Mouse (Mus musculus) urinary bladder, postnatal 4 days (tissue): ENCODE data around the gene Wars.

Experiments
- DNase-seq, 2 experiments: peaks; one replicate each; pipeline ENCODE4 v3.0.0; 2021 to 2022; ENCODE audit warnings: low spot score in 2 of 2

Gene Wars

GRCm38 (mm10) chr12:108893715-108894431 lies at the start of gene Wars:
TSS of gene Wars (minus strand) at chr12:108894174.
- peak; percentile 95 to 96 for DNase-seq

GRCm38 (mm10) chr12:108942203-108942923 lies 48.4 kb upstream of the Wars start:
- DNase-seq, result no peak

DNA sequence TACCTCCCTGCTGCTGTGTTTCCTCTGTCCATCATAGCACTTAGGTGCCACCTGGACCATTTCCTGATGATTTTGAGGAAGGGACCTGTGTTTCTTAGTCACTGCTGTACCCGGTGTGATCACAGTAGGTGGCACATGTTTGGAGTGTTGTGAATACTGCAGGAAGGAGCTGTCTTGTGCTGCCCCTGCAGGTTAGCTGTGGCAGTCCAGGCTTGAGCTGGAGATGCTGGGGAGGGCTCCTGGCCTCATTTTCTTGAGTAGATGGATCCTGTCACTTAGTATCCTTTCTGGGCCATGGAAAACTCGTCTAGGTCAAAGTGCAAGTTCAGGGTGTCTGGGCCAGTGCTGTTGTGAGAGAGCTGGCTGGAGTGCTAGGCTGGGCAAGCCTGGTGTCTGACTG lies 47.3 kb upstream of the Wars start:
- DNase-seq, result no peak

- no peak for DNase-seq
Observed at GRCm38 (mm10) chr12:108940255-108940654, 46.3 kb upstream of the Wars start.

- no peak for DNase-seq
Observed at GRCm38 (mm10) chr12:108939317-108939716, 45.3 kb upstream of the Wars start.

- no peak for DNase-seq
Observed at GRCm38 (mm10) chr12:108938844-108939243, 44.9 kb upstream of the Wars start.

GRCm38 (mm10) chr12:108937506-108937905 lies 43.5 kb upstream of the Wars start:
- no peak for DNase-seq

DNA sequence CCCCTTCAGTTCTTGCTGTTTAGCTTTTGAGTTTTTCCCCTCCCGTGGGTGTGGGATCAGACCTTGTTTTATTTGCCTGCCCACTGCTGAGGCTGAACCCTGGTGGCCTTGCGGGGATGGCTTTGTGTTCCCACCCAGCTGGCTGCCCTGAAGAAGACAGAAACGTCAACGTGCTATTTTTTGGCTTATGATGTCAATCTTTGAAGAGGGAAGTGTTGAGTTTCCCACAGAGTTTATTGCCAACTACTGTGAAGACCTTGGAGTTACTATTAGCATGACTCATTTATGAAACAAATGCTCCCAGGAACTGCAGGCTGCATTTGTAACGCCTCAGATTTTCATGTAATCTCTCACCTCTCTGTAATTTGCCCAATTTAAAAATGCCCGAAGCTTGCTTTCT lies 42.9 kb upstream of the Wars start:
- DNase-seq, result no peak

DNA sequence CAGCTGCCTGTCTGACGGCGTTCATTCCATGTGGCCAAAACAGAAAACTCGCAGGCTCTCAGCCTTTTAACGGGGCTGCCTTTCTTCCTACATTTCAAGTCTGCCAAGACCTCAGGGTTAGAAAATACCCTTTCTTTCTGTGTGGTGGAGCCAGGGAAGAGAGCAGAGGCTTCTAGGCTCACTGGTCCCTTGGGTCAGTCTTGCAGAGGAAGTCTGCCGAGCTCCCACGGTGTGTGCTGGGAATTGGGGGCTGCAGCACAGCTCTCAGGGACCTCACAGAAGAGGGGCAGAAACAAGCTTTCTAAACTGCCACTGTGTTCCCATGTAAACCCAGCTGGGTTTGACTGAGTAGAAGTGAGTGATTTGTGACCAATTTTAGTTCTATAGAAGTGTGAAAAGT lies 40.3 kb upstream of the Wars start:
- DNase-seq, result no peak

DNA sequence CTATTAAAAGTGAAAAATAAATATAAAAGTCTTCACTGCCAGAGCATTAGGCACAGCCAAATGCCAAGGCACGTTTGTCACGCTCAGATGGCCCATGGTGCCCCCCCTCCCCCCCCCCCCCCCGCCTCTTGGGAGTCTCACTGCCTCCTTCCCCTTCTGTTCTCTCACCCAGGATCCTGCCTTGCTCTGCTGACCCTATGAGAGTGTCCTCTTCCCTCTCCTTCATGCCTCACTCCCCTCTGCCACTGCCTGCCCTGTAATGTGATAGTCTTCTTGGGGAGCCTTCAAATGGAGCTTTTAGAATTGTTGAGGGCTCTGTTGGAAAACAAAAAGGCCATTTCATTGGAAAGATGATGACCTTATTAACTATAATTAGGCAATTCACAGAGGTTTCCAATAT lies 38.1 kb upstream of the Wars start:
- no peak for DNase-seq

GRCm38 (mm10) chr12:108931341-108932053 lies 37.5 kb upstream of the Wars start:
- DNase-seq, result no peak

DNA sequence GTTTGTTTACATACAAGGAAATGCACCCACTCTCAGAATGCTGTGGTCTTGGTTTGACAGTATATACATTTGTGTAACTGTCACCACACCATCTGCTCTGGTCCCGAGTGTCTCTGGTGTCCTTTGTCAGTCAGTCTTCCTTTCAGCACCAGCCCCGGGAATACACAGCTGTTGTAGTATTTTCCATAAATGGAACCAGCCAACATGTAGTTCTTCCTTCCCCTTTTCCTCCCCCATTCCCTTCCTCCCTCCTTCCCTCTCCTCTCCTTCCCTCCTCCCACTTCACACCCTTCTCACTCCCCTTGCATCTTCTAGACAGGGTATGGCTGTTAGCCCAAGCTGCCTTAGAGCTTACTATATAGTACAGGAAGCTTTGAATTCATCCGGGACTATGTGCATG lies 35.5 kb upstream of the Wars start:
- DNase-seq, result no peak

- no peak for DNase-seq
Observed at GRCm38 (mm10) chr12:108928249-108928648, 34.3 kb upstream of the Wars start.

- DNase-seq, result no peak
Observed at GRCm38 (mm10) chr12:108926606-108927111, 32.7 kb upstream of the Wars start.

GRCm38 (mm10) chr12:108918753-108919152 lies 24.8 kb upstream of the Wars start:
- DNase-seq, result no peak

- DNase-seq, result no peak
Observed at GRCm38 (mm10) chr12:108917509-108917908, 23.5 kb upstream of the Wars start.

DNA sequence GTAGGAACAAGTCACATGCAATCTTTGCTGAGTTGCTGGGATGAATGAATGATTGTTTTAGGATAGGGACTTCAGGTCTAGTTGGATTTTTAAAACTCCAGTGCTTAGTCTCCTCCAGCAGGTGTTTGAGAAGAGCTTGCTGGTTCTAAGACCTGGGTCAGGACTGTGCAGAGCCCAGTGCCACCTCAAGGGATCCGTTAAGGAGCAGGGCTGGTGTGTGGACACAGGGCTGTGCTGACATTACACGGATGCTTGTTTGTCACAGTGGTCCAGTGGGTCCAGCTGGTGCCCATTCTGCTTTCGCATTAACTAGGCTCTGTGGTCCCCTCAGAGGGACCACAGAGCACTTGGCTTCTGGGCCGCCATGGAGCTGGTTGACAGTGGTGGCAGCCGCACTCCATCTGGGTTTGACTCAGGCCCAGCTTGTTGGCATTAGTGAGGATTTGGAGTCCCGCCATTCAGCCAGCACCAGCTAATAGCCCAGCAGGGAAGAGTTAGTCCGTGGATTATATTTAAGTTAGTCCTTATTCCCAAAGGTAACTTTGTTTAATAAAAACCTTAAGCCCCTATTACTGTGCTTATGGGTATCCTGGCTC lies 22.6 kb upstream of the Wars start:
- no peak for DNase-seq

DNA sequence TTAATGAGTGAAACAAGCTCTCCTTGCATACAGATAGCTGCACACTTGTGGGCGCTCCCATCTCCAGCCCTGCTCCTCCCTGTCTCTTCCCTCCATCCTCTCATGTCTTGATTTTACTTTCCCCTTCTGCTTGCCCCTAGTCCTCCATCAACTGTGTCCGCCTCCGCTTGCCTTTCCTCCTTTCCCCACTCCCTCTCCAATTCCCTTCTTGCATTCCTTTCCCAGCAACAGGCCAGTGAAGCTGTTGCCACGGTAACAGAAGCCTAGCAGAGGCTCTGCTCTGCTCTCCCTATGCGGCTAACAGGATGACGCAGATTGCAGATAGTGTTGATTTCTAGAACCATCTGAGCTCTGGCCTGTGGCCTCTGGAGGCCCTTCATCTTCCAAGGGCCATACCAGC lies 21.9 kb upstream of the Wars start:
- DNase-seq, result no peak

GRCm38 (mm10) chr12:108914709-108915340 lies 20.9 kb upstream of the Wars start:
- no peak for DNase-seq

GRCm38 (mm10) chr12:108914198-108914597 lies 20.2 kb upstream of the Wars start:
- no peak for DNase-seq

GRCm38 (mm10) chr12:108912442-108912841 lies 18.5 kb upstream of the Wars start:
- no peak for DNase-seq
